7 mouse cellular contexts compared by ENCODE assay signal in the genomic region with DNA sequence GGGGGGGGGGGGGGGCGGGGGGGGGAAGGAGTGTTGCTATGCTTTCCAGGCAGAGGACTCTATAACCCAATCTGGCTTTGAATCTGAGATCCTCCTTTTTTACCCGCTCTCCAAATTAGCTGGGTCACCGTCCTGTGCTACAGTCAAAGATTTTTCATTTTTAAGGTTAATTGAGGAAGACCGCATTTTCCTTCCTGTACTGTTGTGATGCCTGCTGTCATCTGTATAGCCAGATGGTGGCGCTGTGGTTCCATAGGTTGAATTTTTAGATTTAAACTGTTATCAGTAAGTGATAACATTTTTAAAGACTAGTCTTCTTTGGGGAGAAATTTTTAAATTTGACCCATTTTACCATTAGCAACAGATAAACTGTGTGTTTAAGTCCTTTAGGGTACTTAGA. TPM values are rescaled to one million over a fixed set of nuclear protein-coding genes. Genes with fewer than 3 reads are reported as not detected.
DNase-seq lines count a peak whose midpoint lies in the region; ATAC-seq and TF ChIP-seq lines count a peak whose summit lies in the region.

No protein-coding gene starts in this region.

- no peaks in the 10 kb centered on the region for H3K4me1 ChIP-seq in liver, postnatal 0 days (ENCODE audit: insufficient read depth)
- no peaks in the 10 kb centered on the region for H3K4me1 ChIP-seq in liver, embryonic 11.5 days (replicated peaks; ENCODE audit: control insufficient read depth, insufficient read depth, low read length)
- H3K4me1 ChIP-seq in forebrain, embryonic 11.5 days (replicated peaks; ENCODE audit: control insufficient read depth, insufficient read depth, low read length) = no peaks in the 10 kb centered on the region; the same call in 1 of the 2 replicates
- peaks cover 10% of the 10 kb centered on the region for H3K4me1 ChIP-seq in midbrain, embryonic 12.5 days

- DNase-seq in liver, postnatal 0 days = peak; percentile 20
- no peak for DNase-seq in liver, embryonic 11.5 days (ENCODE audit: low spot score)
- DNase-seq in brain, embryonic 14.5 days (ENCODE audit: low read depth) = peak; percentile 79
- peak; percentile 67 for DNase-seq in forebrain, embryonic 11.5 days (ENCODE audit: low spot score)
- peak; percentile 56 for DNase-seq in kidney, postnatal 10 days
- no peak for DNase-seq in spleen, postnatal 36 days (ENCODE audit: low spot score in 2 of 2)

- H3K4me3 ChIP-seq in liver, postnatal 0 days (ENCODE audit: low read depth, low read length) = no peak overlapping the region
- no peak overlapping the region for H3K4me3 ChIP-seq in liver, embryonic 11.5 days (ENCODE audit: low read depth, low read length)
- no peak overlapping the region for H3K4me3 ChIP-seq in forebrain, embryonic 11.5 days (ENCODE audit: low read depth, low read length)
- no peak overlapping the region for H3K4me3 ChIP-seq in midbrain, embryonic 12.5 days

- no peak for TF ChIP-seq EP300 in liver, postnatal 0 days (IDR thresholded peaks at IDR 0.05; ENCODE audit: low read depth)

- 4% methylated on average over 5 of the region's 5 CpGs for WGBS in liver, postnatal 0 days (ENCODE audit: insufficient replicate concordance)
- 6% methylated on average over 4 of the region's 5 CpGs for WGBS in liver, embryonic 11.5 days
- WGBS in forebrain, embryonic 11.5 days = 10% methylated on average over 5 of the region's 5 CpGs
- WGBS in midbrain, embryonic 12.5 days = 3% methylated on average over 5 of the region's 5 CpGs

- H3K9me3 ChIP-seq in liver, postnatal 0 days (ENCODE audit: low read length) = no peaks in the 10 kb centered on the region
- H3K9me3 ChIP-seq in liver, embryonic 11.5 days (ENCODE audit: control insufficient read depth, low read length) = no peaks in the 10 kb centered on the region
- no peaks in the 10 kb centered on the region for H3K9me3 ChIP-seq in forebrain, embryonic 11.5 days (ENCODE audit: control insufficient read depth, low read length)
- no peaks in the 10 kb centered on the region for H3K9me3 ChIP-seq in midbrain, embryonic 12.5 days

- H3K36me3 ChIP-seq in liver, postnatal 0 days (replicated peaks; ENCODE audit: insufficient read depth, low read length) = no peaks in the 10 kb centered on the region
- H3K36me3 ChIP-seq in liver, embryonic 11.5 days (ENCODE audit: control insufficient read depth, insufficient read depth, low read length) = no peaks in the 10 kb centered on the region
- no peaks in the 10 kb centered on the region for H3K36me3 ChIP-seq in forebrain, embryonic 11.5 days (ENCODE audit: control insufficient read depth, insufficient read depth, low read length)
- H3K36me3 ChIP-seq in midbrain, embryonic 12.5 days = no peaks in the 10 kb centered on the region

- peaks cover 4% of the 10 kb centered on the region; the same call in 1 of the 2 replicates for H3K27me3 ChIP-seq in liver, postnatal 0 days (ENCODE audit: insufficient read depth, low read length)
- H3K27me3 ChIP-seq in liver, embryonic 11.5 days (replicated peaks; ENCODE audit: control insufficient read depth, insufficient read depth, low read length) = peaks cover 2% of the 10 kb centered on the region; the same call in 1 of the 2 replicates
- no peaks in the 10 kb centered on the region for H3K27me3 ChIP-seq in forebrain, embryonic 11.5 days (ENCODE audit: control insufficient read depth, insufficient read depth, low read length)
- H3K27me3 ChIP-seq in midbrain, embryonic 12.5 days = peaks cover 36% of the 10 kb centered on the region

- no peak overlapping the region for H3K27ac ChIP-seq in liver, postnatal 0 days (ENCODE audit: low read depth)
- H3K27ac ChIP-seq in liver, embryonic 11.5 days (ENCODE audit: low read depth, low read length) = no peak overlapping the region
- H3K27ac ChIP-seq in forebrain, embryonic 11.5 days (ENCODE audit: low read depth, low read length) = no peak overlapping the region
- no peak overlapping the region for H3K27ac ChIP-seq in midbrain, embryonic 12.5 days (replicated peaks)

- no peak for TF ChIP-seq POLR2A in brain, embryonic 14.5 days (IDR thresholded peaks at IDR 0.05; ENCODE audit: borderline replicate concordance, extremely low read depth, insufficient read depth, insufficient read length, poor library complexity, severe bottlenecking)

- H3K9ac ChIP-seq in liver, postnatal 0 days (replicated peaks) = no peak overlapping the region
- H3K9ac ChIP-seq in liver, embryonic 11.5 days (ENCODE audit: low read depth, low read length) = no peak overlapping the region
- no peak overlapping the region for H3K9ac ChIP-seq in forebrain, embryonic 11.5 days (ENCODE audit: low read length)
- no peak overlapping the region for H3K9ac ChIP-seq in midbrain, embryonic 12.5 days (replicated peaks)

- H3K4me2 ChIP-seq in liver, postnatal 0 days (ENCODE audit: low read depth, low read length) = no peak overlapping the region
- H3K4me2 ChIP-seq in liver, embryonic 11.5 days = no peak overlapping the region
- no peak overlapping the region for H3K4me2 ChIP-seq in forebrain, embryonic 11.5 days (ENCODE audit: low read depth, low read length, severe bottlenecking)
- peak overlapping the region; percentile 32 for H3K4me2 ChIP-seq in midbrain, embryonic 12.5 days (replicated peaks)

- ATAC-seq in liver, postnatal 0 days = no peak
- no peak for ATAC-seq in liver, embryonic 11.5 days (replicated peaks; ENCODE audit: low FRiP score)
- peak; percentile 32; the same call in 1 of the 2 replicates for ATAC-seq in forebrain, embryonic 11.5 days (replicated peaks; ENCODE audit: low FRiP score)
- ATAC-seq in midbrain, embryonic 12.5 days (ENCODE audit: low FRiP score, low read depth) = peak; percentile 23; the same call in 1 of the 2 replicates

- TF ChIP-seq CTCF in liver, postnatal 0 days (IDR thresholded peaks at IDR 0.05; ENCODE audit: low read depth) = peak; percentile 56
- peak; percentile 68; the same call in 1 of the 2 replicates for TF ChIP-seq CTCF in brain, embryonic 14.5 days (IDR thresholded peaks at IDR 0.05; ENCODE audit: borderline replicate concordance, extremely low read depth, insufficient read depth, insufficient read length)

RNA-seq across cellular contexts. Expression of a gene that starts 44.0 kb away (rescaled TPM):
- polyA plus RNA-seq in liver, postnatal 0 days (2015; fragmentation: Nextera tagmentation; extraction: Ambion mirVana) = not detected in 2 replicates
- not detected in 2 replicates for polyA plus RNA-seq in liver, embryonic 11.5 days (2014; fragmentation: Nextera tagmentation; extraction: Ambion mirVana)
- polyA plus RNA-seq in brain, embryonic 14.5 days (2012; rRNA removed) = 1.2 and 5.9 TPM in 2 replicates
- polyA plus RNA-seq in forebrain, embryonic 11.5 days (2014; fragmentation: Nextera tagmentation; extraction: Ambion mirVana) = not detected in 2 replicates
- polyA plus RNA-seq in midbrain, embryonic 12.5 days (2016; fragmentation: Nextera tagmentation; extraction: Ambion mirVana) = 0.90 and 2.6 TPM in 2 replicates

Comparison
In these comparisons a context has a peak if more than half of its experiments do, and no peak if none do; other contexts are left out.
1. DNase-seq: peak in liver, postnatal 0 days (single experiment), brain, embryonic 14.5 days (single experiment), forebrain, embryonic 11.5 days (single experiment) and kidney, postnatal 10 days (single experiment); none in liver, embryonic 11.5 days (single experiment) and spleen, postnatal 36 days (0 of 2).
2. ATAC-seq: peak in forebrain, embryonic 11.5 days (single experiment) and midbrain, embryonic 12.5 days (single experiment); none in liver, postnatal 0 days (single experiment) and liver, embryonic 11.5 days (single experiment).